Mouse (Mus musculus): ENCODE measurements around the gene Fbxl21. TPM values are rescaled to one million over a fixed set of nuclear protein-coding genes. Genes with fewer than 3 reads are reported as not detected.

Fbxl21 gene
- polyA plus RNA-seq (2012; ENCODE audit: insufficient read depth, insufficient read length, low replicate concordance, missing spikeins), result not detected in 2 replicates

GRCm38 (mm10) chr13:56522081-56522820, at the start of gene Fbxl21:
Fbxl21 (plus strand) TSS chr13:56522472.
- WGBS, result 2% methylated on average over 56 of the region's 56 CpGs
- no peak within 1 kb of the TSS for H3K27ac ChIP-seq (ENCODE audit: insufficient read depth, low read depth, low read length)

DNA sequence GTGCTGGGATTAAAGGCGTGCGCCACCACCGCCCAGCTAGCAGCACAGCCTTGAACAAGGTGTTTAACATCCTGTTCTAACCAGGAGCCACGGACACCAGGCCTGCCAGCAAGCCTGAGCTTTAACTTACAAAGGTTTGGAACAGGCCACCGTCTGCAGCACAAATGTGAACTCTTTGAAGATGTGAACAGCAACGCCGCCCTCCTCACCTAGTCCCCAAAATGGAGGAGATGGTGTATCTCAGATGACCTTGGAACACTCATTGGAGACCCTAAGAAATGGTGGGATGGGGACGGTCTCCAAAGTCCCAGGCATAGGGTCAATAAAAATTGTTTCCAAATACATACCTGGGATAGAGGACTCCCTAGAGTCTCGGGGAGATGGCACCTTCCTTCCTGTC, 49.6 kb upstream of the Fbxl21 start:
- peaks cover 21% of the 10 kb centered on the region for H3K4me1 ChIP-seq (ENCODE audit: control insufficient read depth, insufficient read depth, low read length)
- TF ChIP-seq POLR2A (IDR thresholded peaks at IDR 0.05; ENCODE audit: insufficient read depth, low read depth, low read length), result no peak
- TF ChIP-seq CTCF (IDR thresholded peaks at IDR 0.05; ENCODE audit: insufficient read depth, low read depth, low read length), result no peak
- no peak overlapping the region for H3K4me3 ChIP-seq (ENCODE audit: insufficient read depth, low read depth, low read length)
- H3K27ac ChIP-seq (ENCODE audit: insufficient read depth, low read depth, low read length), result no peak overlapping the region
- 96% methylated on average over 9 of the region's 9 CpGs for WGBS

More at GRCm38 (mm10) chr13:56522081-56522820, at the start of gene Fbxl21:
- no peaks in the 10 kb centered on the region for H3K4me1 ChIP-seq (ENCODE audit: control insufficient read depth, insufficient read depth, low read length)
- peak within 1 kb of the TSS; percentile 75 for H3K4me3 ChIP-seq (ENCODE audit: insufficient read depth, low read depth, low read length)
- no peak for TF ChIP-seq POLR2A (IDR thresholded peaks at IDR 0.05; ENCODE audit: insufficient read depth, low read depth, low read length)
- TF ChIP-seq CTCF (IDR thresholded peaks at IDR 0.05; ENCODE audit: insufficient read depth, low read depth, low read length), result no peak

- 26% methylated on average over 4 of the region's 4 CpGs for WGBS
- peaks cover 25% of the 10 kb centered on the region for H3K4me1 ChIP-seq (ENCODE audit: control insufficient read depth, insufficient read depth, low read length)
- no peak overlapping the region for H3K27ac ChIP-seq (ENCODE audit: insufficient read depth, low read depth, low read length)
- no peak overlapping the region for H3K4me3 ChIP-seq (ENCODE audit: insufficient read depth, low read depth, low read length)
- peak; percentile 28; the same call in 1 of the 2 replicates for TF ChIP-seq CTCF (IDR thresholded peaks at IDR 0.05; ENCODE audit: insufficient read depth, low read depth, low read length)
- TF ChIP-seq POLR2A (IDR thresholded peaks at IDR 0.05; ENCODE audit: insufficient read depth, low read depth, low read length), result no peak
These were observed 46.9 kb upstream of the Fbxl21 start for GRCm38 (mm10) chr13:56475363-56475762.

- TF ChIP-seq POLR2A (IDR thresholded peaks at IDR 0.05; ENCODE audit: insufficient read depth, low read depth, low read length), result no peak
- no peak for TF ChIP-seq CTCF (IDR thresholded peaks at IDR 0.05; ENCODE audit: insufficient read depth, low read depth, low read length)
- peaks cover 18% of the 10 kb centered on the region for H3K4me1 ChIP-seq (ENCODE audit: control insufficient read depth, insufficient read depth, low read length)
- no peak overlapping the region for H3K4me3 ChIP-seq (ENCODE audit: insufficient read depth, low read depth, low read length)
- no peak overlapping the region for H3K27ac ChIP-seq (ENCODE audit: insufficient read depth, low read depth, low read length)
- 39% methylated on average over 5 of the region's 5 CpGs for whole genome bisulfite sequencing
These were observed 45.5 kb upstream of the Fbxl21 start for GRCm38 (mm10) chr13:56476790-56477189.

DNA sequence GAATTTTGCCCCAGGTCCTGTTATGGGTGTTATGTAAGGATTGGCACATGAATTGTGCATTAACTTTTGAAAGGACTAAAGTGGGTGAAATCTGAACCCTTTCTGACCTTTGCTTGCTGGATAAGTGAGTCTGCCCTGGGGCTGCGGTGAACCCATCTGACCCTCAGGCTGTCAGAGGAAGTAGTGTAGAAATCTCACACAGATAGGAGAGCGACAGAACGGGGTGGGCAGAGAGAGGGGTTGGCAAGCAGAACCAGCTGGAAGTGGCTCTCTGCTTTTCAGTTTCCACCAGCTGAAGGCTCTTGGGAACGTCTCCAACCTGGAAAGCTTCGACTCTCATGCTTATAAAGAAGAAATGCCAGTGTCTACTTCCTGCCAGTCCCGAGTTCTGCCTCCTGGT, 45.0 kb upstream of the Fbxl21 start:
- peaks cover 14% of the 10 kb centered on the region for H3K4me1 ChIP-seq (ENCODE audit: control insufficient read depth, insufficient read depth, low read length)
- H3K27ac ChIP-seq (ENCODE audit: insufficient read depth, low read depth, low read length), result no peak overlapping the region
- WGBS, result 22% methylated on average over 6 of the region's 6 CpGs
- H3K4me3 ChIP-seq (ENCODE audit: insufficient read depth, low read depth, low read length), result no peak overlapping the region
- no peak for TF ChIP-seq CTCF (IDR thresholded peaks at IDR 0.05; ENCODE audit: insufficient read depth, low read depth, low read length)
- TF ChIP-seq POLR2A (IDR thresholded peaks at IDR 0.05; ENCODE audit: insufficient read depth, low read depth, low read length), result no peak

DNA sequence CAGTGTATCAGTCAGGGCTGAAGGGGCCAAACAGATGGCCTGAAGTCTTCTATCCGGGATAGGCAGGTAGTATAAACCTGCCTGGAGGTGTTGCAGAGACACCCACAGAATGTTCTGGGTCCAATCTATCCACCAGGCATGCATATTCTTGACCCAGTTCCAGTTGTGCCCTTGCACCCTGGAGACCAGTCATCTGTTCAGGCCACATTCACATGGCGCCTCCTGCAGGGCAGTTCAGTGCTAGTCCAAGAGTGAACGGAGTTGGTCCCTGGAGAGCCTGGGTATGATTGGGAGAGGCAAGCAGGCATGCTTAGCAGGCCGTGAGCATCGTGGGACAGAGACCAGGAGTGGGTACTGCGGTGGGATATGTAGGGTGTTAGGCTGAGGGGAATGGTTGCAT, 44.2 kb upstream of the Fbxl21 start:
- TF ChIP-seq POLR2A (IDR thresholded peaks at IDR 0.05; ENCODE audit: insufficient read depth, low read depth, low read length) (no peak), CTCF (IDR thresholded peaks at IDR 0.05; ENCODE audit: insufficient read depth, low read depth, low read length) (no peak)
- 87% methylated on average over 6 of the region's 6 CpGs for WGBS
- Histone ChIP-seq H3K27ac (ENCODE audit: insufficient read depth, low read depth, low read length) (no peak overlapping the region), H3K4me3 (ENCODE audit: insufficient read depth, low read depth, low read length) (no peak overlapping the region), H3K4me1 (ENCODE audit: control insufficient read depth, insufficient read depth, low read length) (peaks cover 14% of the 10 kb centered on the region)

DNA sequence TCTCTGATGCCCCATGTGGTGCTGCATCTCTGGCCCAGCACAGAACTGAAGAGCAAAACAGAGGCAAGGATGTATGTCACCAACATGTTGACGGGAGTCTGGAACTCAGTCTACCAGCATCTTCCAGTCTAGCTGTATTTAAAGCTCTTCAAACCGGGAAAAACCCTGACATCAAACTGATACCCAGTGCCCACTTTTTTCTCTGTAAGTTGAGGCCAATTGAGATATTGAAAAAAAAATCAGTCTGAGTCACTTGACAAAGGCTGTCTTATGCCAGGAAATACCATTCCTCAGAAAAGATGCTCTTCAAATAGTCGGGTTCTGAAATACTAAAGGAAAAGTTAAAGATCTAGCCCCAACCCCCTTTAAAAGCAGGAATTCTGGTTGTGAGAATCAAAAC, 40.1 kb upstream of the Fbxl21 start, which contains the start of gene Il9:
Gene Il9, minus strand, starts transcription at position 101 of the 400 bp plus-strand sequence.
- TF ChIP-seq CTCF (IDR thresholded peaks at IDR 0.05; ENCODE audit: insufficient read depth, low read depth, low read length), result no peak
- TF ChIP-seq POLR2A (IDR thresholded peaks at IDR 0.05; ENCODE audit: insufficient read depth, low read depth, low read length), result no peak
- WGBS, result 86% methylated on average over 3 of the region's 3 CpGs
- H3K4me3 ChIP-seq (ENCODE audit: insufficient read depth, low read depth, low read length), result no peak within 1 kb of the TSS
- H3K27ac ChIP-seq (ENCODE audit: insufficient read depth, low read depth, low read length), result no peak within 1 kb of the TSS
- H3K4me1 ChIP-seq (ENCODE audit: control insufficient read depth, insufficient read depth, low read length), result peaks cover 4% of the 10 kb centered on the region; the same call in 1 of the 2 replicates

DNA sequence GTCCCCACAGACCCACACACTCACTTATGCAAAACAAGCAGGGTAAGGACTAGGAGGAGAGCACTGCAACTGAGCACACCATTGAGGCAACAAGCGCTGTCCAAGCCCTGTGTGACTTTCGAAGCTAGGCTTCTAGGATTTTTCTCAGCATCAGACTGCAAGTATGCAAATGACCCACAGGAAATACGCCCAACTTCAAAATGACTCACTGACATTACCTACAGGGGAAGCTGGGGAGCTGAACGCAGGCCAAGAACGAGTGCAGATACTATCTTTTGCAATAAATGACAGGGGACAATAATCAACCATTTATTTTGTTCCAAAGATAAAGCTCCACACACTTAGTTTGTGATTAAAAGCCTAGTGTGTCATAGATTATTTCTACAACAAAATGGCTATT, 34.3 kb upstream of the Fbxl21 start:
- no peak overlapping the region for H3K4me3 ChIP-seq (ENCODE audit: insufficient read depth, low read depth, low read length)
- TF ChIP-seq POLR2A (IDR thresholded peaks at IDR 0.05; ENCODE audit: insufficient read depth, low read depth, low read length) (no peak), CTCF (IDR thresholded peaks at IDR 0.05; ENCODE audit: insufficient read depth, low read depth, low read length) (no peak)
- no peaks in the 10 kb centered on the region for H3K4me1 ChIP-seq (ENCODE audit: control insufficient read depth, insufficient read depth, low read length)
- WGBS, result 62% methylated on average over 5 of the region's 5 CpGs
- no peak overlapping the region for H3K27ac ChIP-seq (ENCODE audit: insufficient read depth, low read depth, low read length)

- 48% methylated on average over 3 of the region's 3 CpGs for WGBS
- H3K27ac ChIP-seq (ENCODE audit: insufficient read depth, low read depth, low read length), result no peak overlapping the region
- TF ChIP-seq CTCF (IDR thresholded peaks at IDR 0.05; ENCODE audit: insufficient read depth, low read depth, low read length) (no peak), POLR2A (IDR thresholded peaks at IDR 0.05; ENCODE audit: insufficient read depth, low read depth, low read length) (no peak)
- H3K4me1 ChIP-seq (ENCODE audit: control insufficient read depth, insufficient read depth, low read length), result no peaks in the 10 kb centered on the region
- no peak overlapping the region for H3K4me3 ChIP-seq (ENCODE audit: insufficient read depth, low read depth, low read length)
These were observed 27.8 kb upstream of the Fbxl21 start for GRCm38 (mm10) chr13:56494440-56494839.

All from olfactory bulb, adult 2 months (tissue).